Mouse (Mus musculus): Measurements from ENCODE around the gene Adgrv1. TPM values are rescaled to one million over a fixed set of nuclear protein-coding genes. Genes with fewer than 3 reads are reported as not detected.
A peak's percentile ranks its signal among the peaks of the same experiment; 100 is the strongest.

Adgrv1 gene
- polyA plus RNA-seq, 1 experiment from 2014 or later: 10.3 TPM

DNA sequence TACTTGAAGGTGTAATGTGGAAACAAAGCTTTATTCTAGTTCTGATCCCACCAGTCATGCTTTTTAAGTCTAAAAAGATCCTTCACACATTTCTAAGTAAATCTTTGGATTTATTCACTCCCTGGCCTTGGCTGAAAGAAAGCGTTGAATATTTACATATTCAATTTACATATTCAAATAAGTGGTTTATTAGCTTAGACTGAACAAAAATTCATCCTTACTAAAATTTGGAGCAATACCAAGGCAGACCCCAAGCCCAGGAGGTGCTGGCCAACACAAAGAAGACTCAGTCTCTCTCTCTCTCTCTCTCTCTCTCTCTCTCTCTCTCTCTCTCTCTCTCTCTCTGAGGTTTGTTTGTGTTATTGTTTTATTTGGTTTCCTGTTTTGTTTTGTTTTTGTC is 82.9 kb downstream of the Adgrv1 start:
- WGBS: 78% methylated on average over 1 of the region's 1 CpGs
- H3K4me3 ChIP-seq (ENCODE audit: low read depth, low read length): no peak overlapping the region

DNA sequence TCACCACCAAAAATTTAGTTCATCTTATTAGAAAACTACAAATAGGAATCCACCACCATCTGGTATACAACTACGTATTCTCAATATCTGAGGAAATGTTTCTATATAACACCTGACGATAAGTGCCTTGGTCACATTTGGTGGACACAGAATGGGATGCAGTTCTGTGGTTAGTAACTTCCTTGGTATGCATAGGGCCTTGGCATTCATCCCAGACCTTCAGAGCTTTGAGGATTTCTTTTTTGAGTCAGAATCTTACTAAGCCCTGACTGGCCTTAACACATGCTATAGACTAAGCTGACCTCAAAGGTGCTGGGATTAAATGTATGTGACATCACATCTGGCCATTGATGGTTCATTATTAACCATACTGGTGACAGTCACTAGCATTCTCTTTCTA is 98.0 kb downstream of the Adgrv1 start:
- Histone ChIP-seq H3K4me3 (ENCODE audit: low read depth, low read length) (no peak overlapping the region), H3K9me3 (ENCODE audit: control insufficient read depth, low read length) (no peaks in the 10 kb centered on the region), H3K27me3 (ENCODE audit: control insufficient read depth, insufficient read depth, low read length) (no peaks in the 10 kb centered on the region), H3K4me1 (ENCODE audit: control insufficient read depth, insufficient read depth, low read length) (no peaks in the 10 kb centered on the region), H3K27ac (ENCODE audit: low read depth, low read length) (no peak overlapping the region), H3K9ac (replicated peaks; ENCODE audit: low read depth, low read length) (no peak overlapping the region), H3K4me2 (ENCODE audit: low read depth, low read length) (no peak overlapping the region), H3K36me3 (ENCODE audit: control insufficient read depth, insufficient read depth, low read length) (no peaks in the 10 kb centered on the region)
- ATAC-seq (ENCODE audit: low read depth): no peak
- 93% methylated on average over 2 of the region's 2 CpGs for WGBS

More for the DNA sequence above, 82.9 kb downstream of the Adgrv1 start:
- no peaks in the 10 kb centered on the region for H3K4me1 ChIP-seq (ENCODE audit: control insufficient read depth, insufficient read depth, low read length)
- no peaks in the 10 kb centered on the region for H3K9me3 ChIP-seq (ENCODE audit: control insufficient read depth, low read length)
- H3K27me3 ChIP-seq (ENCODE audit: control insufficient read depth, insufficient read depth, low read length): no peaks in the 10 kb centered on the region
- no peak overlapping the region for H3K4me2 ChIP-seq (ENCODE audit: low read depth, low read length)
- no peak overlapping the region for H3K9ac ChIP-seq (replicated peaks; ENCODE audit: low read depth, low read length)
- no peaks in the 10 kb centered on the region for H3K36me3 ChIP-seq (ENCODE audit: control insufficient read depth, insufficient read depth, low read length)
- ATAC-seq (ENCODE audit: low read depth): no peak
- no peak overlapping the region for H3K27ac ChIP-seq (ENCODE audit: low read depth, low read length)

DNA sequence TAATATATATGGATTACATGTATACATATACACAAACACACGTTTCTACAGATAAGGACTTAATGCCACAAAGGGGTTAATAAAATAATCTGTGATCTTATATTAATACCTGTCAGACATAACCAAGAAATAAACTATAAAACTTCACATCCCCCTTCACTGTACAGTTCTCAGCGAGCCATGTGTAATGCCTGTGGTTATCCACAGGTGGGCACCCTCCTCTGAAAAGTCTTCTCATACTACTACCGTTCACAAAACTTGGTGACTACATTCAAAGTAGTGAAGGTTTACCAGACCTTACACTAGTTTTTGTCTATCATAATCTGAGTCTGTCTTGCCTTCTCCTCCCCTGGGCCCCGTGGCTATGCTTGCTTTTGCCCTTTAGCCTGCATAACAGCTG is 106.3 kb downstream of the Adgrv1 start:
- Histone ChIP-seq H3K4me2 (ENCODE audit: low read depth, low read length) (no peak overlapping the region), H3K9ac (replicated peaks; ENCODE audit: low read depth, low read length) (no peak overlapping the region), H3K36me3 (ENCODE audit: control insufficient read depth, insufficient read depth, low read length) (no peaks in the 10 kb centered on the region), H3K4me3 (ENCODE audit: low read depth, low read length) (no peak overlapping the region), H3K4me1 (ENCODE audit: control insufficient read depth, insufficient read depth, low read length) (no peaks in the 10 kb centered on the region), H3K9me3 (ENCODE audit: control insufficient read depth, low read length) (no peaks in the 10 kb centered on the region), H3K27me3 (ENCODE audit: control insufficient read depth, insufficient read depth, low read length) (no peaks in the 10 kb centered on the region), H3K27ac (ENCODE audit: low read depth, low read length) (no peak overlapping the region)
- 57% methylated on average over 4 of the region's 4 CpGs for WGBS
- peak; percentile 66; the same call in 1 of the 2 replicates for ATAC-seq (ENCODE audit: low read depth)

DNA sequence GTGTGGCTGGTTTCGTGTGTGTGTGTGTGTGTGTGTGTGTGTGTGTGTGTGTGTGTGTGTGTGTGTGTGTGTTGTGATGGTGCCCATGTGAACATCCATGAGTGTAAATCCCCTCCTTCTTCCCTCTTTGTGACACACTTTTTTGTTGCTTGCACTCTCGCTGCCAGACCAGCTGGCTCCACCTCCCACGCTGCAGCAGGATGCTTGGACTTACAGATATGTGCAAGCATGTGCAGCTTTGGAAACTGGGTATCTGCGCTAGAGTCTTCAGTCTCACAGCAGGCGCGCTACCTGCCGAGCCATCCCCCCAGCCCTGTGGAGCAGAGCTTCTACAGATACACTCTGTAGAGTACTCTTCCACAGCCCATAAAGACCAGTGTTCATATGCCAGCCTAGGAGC is 122.8 kb downstream of the Adgrv1 start:
- no peak overlapping the region for H3K4me2 ChIP-seq (ENCODE audit: low read depth, low read length)
- no peak overlapping the region for H3K9ac ChIP-seq (replicated peaks; ENCODE audit: low read depth, low read length)
- no peaks in the 10 kb centered on the region for H3K9me3 ChIP-seq (ENCODE audit: control insufficient read depth, low read length)
- H3K27ac ChIP-seq (ENCODE audit: low read depth, low read length): no peak overlapping the region
- WGBS: 87% methylated on average over 7 of the region's 7 CpGs
- H3K4me3 ChIP-seq (ENCODE audit: low read depth, low read length): no peak overlapping the region
- ATAC-seq (ENCODE audit: low read depth): no peak; the same call in 1 of the 2 replicates
- no peaks in the 10 kb centered on the region for H3K4me1 ChIP-seq (ENCODE audit: control insufficient read depth, insufficient read depth, low read length)
- H3K27me3 ChIP-seq (ENCODE audit: control insufficient read depth, insufficient read depth, low read length): no peaks in the 10 kb centered on the region
- H3K36me3 ChIP-seq (ENCODE audit: control insufficient read depth, insufficient read depth, low read length): no peaks in the 10 kb centered on the region

DNA sequence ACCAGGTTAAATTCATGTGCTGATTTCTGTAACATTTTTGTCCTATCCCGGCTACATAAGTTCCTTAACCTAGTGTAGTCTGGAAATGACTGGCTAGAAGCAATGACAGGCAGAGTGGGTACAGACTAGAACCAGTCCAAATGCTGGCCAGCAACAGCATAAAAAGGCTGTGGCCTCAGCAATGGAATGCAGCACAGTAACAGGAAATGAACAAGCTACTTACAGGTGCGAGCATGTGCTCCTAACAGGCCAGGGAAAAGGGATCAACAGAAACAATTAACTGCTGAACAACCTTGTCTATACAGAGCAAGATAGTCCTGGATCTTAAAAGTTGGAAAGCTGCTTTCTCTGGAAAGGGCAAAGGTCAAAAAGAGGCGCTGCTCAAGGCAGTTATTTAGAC is 135.9 kb downstream of the Adgrv1 start:
- ATAC-seq (ENCODE audit: low read depth): no peak
- no peak overlapping the region for H3K4me2 ChIP-seq (ENCODE audit: low read depth, low read length)
- H3K4me1 ChIP-seq (ENCODE audit: control insufficient read depth, insufficient read depth, low read length): no peaks in the 10 kb centered on the region
- H3K9ac ChIP-seq (replicated peaks; ENCODE audit: low read depth, low read length): no peak overlapping the region
- no peaks in the 10 kb centered on the region for H3K36me3 ChIP-seq (ENCODE audit: control insufficient read depth, insufficient read depth, low read length)
- H3K27me3 ChIP-seq (ENCODE audit: control insufficient read depth, insufficient read depth, low read length): no peaks in the 10 kb centered on the region
- H3K4me3 ChIP-seq (ENCODE audit: low read depth, low read length): no peak overlapping the region
- no peak overlapping the region for H3K27ac ChIP-seq (ENCODE audit: low read depth, low read length)
- no peaks in the 10 kb centered on the region for H3K9me3 ChIP-seq (ENCODE audit: control insufficient read depth, low read length)
- WGBS: 86% methylated on average over 3 of the region's 3 CpGs

DNA sequence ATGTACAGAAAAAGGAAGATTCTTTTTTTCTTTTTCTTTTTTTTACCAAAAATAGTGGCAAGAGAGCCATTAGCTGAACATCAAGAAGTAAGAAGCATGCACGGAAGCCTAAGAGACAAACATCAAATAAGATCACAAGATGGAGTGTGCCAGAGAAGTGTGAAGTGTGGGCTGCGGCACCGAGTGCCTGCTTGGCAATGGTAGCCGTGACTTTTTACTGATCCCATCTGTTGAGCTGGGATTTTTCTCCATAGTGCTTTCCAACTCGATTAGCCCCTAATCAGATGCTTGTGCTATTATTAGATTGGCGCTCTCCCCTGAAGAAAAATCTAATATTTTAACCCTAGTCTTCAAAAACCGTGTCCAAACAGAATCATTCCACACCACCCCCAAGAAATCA is 141.0 kb downstream of the Adgrv1 start:
- no peaks in the 10 kb centered on the region for H3K4me1 ChIP-seq (ENCODE audit: control insufficient read depth, insufficient read depth, low read length)
- no peaks in the 10 kb centered on the region for H3K36me3 ChIP-seq (ENCODE audit: control insufficient read depth, insufficient read depth, low read length)
- no peak overlapping the region for H3K4me3 ChIP-seq (ENCODE audit: low read depth, low read length)
- ATAC-seq (ENCODE audit: low read depth): no peak
- H3K9me3 ChIP-seq (ENCODE audit: control insufficient read depth, low read length): no peaks in the 10 kb centered on the region
- no peak overlapping the region for H3K4me2 ChIP-seq (ENCODE audit: low read depth, low read length)
- H3K27me3 ChIP-seq (ENCODE audit: control insufficient read depth, insufficient read depth, low read length): no peaks in the 10 kb centered on the region
- WGBS: 92% methylated on average over 7 of the region's 7 CpGs
- H3K27ac ChIP-seq (ENCODE audit: low read depth, low read length): no peak overlapping the region
- no peak overlapping the region for H3K9ac ChIP-seq (replicated peaks; ENCODE audit: low read depth, low read length)

DNA sequence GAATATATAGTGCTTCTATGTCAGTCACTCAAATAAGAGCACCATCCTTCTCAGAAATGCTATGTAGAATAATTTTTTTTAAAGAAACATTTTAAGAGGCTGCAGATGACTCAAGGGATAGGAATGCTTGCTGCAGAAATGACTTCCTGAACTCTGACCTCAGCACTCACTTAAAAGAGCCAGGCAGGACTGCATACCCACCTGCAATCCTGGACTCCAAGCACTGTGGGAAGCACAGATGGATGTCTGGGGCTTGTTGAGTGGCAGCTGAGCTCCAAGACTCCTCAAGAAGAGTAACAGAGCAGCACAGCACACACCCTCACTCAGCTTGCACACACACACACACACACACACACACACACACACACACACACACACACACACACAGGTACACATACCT is 146.0 kb downstream of the Adgrv1 start:
- H3K9ac ChIP-seq (replicated peaks; ENCODE audit: low read depth, low read length): no peak overlapping the region
- no peaks in the 10 kb centered on the region for H3K4me1 ChIP-seq (ENCODE audit: control insufficient read depth, insufficient read depth, low read length)
- H3K27ac ChIP-seq (ENCODE audit: low read depth, low read length): no peak overlapping the region
- H3K9me3 ChIP-seq (ENCODE audit: control insufficient read depth, low read length): no peaks in the 10 kb centered on the region
- H3K27me3 ChIP-seq (ENCODE audit: control insufficient read depth, insufficient read depth, low read length): no peaks in the 10 kb centered on the region
- no peak overlapping the region for H3K4me3 ChIP-seq (ENCODE audit: low read depth, low read length)
- no peak overlapping the region for H3K4me2 ChIP-seq (ENCODE audit: low read depth, low read length)
- no peak for ATAC-seq (ENCODE audit: low read depth)
- H3K36me3 ChIP-seq (ENCODE audit: control insufficient read depth, insufficient read depth, low read length): no peaks in the 10 kb centered on the region

DNA sequence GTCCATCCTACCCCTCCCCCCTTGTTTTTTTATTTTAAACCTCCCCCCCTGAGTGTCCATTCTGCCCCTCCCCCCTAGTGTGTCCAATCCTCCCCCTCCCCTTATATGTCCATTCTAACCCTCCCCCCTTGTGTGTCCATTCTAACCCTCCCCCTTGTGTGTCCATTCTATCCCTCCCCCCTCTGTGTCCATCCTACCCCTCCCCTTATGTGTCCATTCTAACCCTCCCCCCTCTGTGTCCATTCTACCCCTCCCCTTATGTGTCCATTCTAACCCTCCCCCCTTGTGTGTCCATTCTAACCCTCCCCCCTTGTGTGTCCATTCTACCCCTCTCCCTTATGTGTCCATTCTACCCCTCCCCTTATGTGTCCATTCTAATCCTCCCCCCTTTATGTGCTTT is 159.2 kb downstream of the Adgrv1 start:
- no peaks in the 10 kb centered on the region for H3K9me3 ChIP-seq (ENCODE audit: control insufficient read depth, low read length)
- H3K9ac ChIP-seq (replicated peaks; ENCODE audit: low read depth, low read length): no peak overlapping the region
- no peaks in the 10 kb centered on the region for H3K36me3 ChIP-seq (ENCODE audit: control insufficient read depth, insufficient read depth, low read length)
- H3K27ac ChIP-seq (ENCODE audit: low read depth, low read length): no peak overlapping the region
- H3K4me1 ChIP-seq (ENCODE audit: control insufficient read depth, insufficient read depth, low read length): no peaks in the 10 kb centered on the region
- no peak overlapping the region for H3K4me2 ChIP-seq (ENCODE audit: low read depth, low read length)
- H3K27me3 ChIP-seq (ENCODE audit: control insufficient read depth, insufficient read depth, low read length): no peaks in the 10 kb centered on the region
- ATAC-seq (ENCODE audit: low read depth): no peak
- H3K4me3 ChIP-seq (ENCODE audit: low read depth, low read length): no peak overlapping the region

DNA sequence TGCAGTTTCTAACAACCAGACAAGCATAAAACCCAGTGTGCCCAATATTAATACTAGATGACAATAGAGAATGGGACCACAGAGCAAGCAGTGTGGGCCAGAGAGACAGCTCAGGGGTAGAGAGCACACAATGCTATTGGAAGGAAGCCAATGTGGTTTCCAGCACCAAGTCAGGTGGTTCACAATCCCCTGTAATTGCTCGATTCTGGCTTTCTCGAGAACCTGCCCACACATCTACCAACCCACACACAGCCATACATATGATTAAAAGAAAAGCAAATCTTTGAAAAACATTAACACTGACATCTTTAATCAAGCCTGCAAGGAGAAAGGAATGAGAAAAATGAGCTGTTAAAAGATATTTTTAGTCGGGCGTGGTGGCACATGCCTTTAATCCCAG is 166.3 kb downstream of the Adgrv1 start:
- no peak overlapping the region for H3K9ac ChIP-seq (replicated peaks; ENCODE audit: low read depth, low read length)
- H3K4me3 ChIP-seq (ENCODE audit: low read depth, low read length): no peak overlapping the region
- H3K27ac ChIP-seq (ENCODE audit: low read depth, low read length): no peak overlapping the region
- WGBS: 85% methylated on average over 4 of the region's 4 CpGs
- H3K27me3 ChIP-seq (ENCODE audit: control insufficient read depth, insufficient read depth, low read length): no peaks in the 10 kb centered on the region
- no peaks in the 10 kb centered on the region for H3K36me3 ChIP-seq (ENCODE audit: control insufficient read depth, insufficient read depth, low read length)
- H3K4me2 ChIP-seq (ENCODE audit: low read depth, low read length): no peak overlapping the region
- no peaks in the 10 kb centered on the region for H3K4me1 ChIP-seq (ENCODE audit: control insufficient read depth, insufficient read depth, low read length)
- H3K9me3 ChIP-seq (ENCODE audit: control insufficient read depth, low read length): no peaks in the 10 kb centered on the region
- ATAC-seq (ENCODE audit: low read depth): no peak; the same call in 1 of the 2 replicates

DNA sequence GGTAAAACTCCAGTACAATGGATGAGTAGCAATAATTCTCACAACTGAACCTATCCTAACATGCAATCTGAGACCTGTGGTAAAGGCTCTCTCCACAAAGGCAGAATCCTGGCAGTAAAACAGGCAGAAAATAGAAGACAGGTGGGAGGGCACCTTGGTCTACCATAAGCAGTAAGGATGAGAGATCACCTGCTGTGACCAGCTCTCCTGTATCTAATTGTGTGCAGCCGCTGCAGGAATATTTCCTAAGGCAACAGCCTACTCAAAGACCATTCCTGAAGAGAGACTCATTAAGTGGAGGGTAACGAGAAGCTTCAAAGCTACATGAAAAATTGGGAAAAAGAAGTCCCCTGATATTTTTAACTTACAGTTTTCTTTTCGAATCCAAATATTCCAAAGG is 167.2 kb downstream of the Adgrv1 start:
- 84% methylated on average over 3 of the region's 3 CpGs for WGBS
- Histone ChIP-seq H3K4me1 (ENCODE audit: control insufficient read depth, insufficient read depth, low read length) (no peaks in the 10 kb centered on the region), H3K27me3 (ENCODE audit: control insufficient read depth, insufficient read depth, low read length) (no peaks in the 10 kb centered on the region), H3K4me2 (ENCODE audit: low read depth, low read length) (no peak overlapping the region), H3K36me3 (ENCODE audit: control insufficient read depth, insufficient read depth, low read length) (no peaks in the 10 kb centered on the region), H3K9ac (replicated peaks; ENCODE audit: low read depth, low read length) (no peak overlapping the region), H3K9me3 (ENCODE audit: control insufficient read depth, low read length) (no peaks in the 10 kb centered on the region), H3K27ac (ENCODE audit: low read depth, low read length) (no peak overlapping the region), H3K4me3 (ENCODE audit: low read depth, low read length) (no peak overlapping the region)
- no peak for ATAC-seq (ENCODE audit: low read depth)

Data from neural tube, embryonic 14.5 days (tissue).